Comparison of ENCODE assay signal across 8 mouse cellular contexts in the genomic region with DNA sequence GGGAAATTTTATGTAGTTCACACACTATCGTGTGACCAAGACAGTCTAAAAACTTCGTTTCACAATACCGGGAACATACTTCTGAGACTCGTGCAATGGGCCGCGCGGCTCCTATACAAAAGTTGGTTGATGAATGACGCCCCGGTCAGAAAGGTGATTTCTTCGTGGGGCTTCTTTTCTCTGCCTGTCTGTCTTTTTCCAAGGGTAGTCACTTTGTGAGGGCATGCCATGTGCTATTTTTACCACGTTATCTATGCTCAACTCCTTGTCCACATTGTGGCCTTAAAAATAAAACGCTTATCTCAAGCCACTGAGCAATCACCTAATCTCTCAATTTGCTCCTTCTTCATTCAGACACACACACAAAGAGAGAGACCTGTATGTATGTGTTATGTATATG. TPM values are rescaled to one million over a fixed set of nuclear protein-coding genes. Genes with fewer than 3 reads are reported as not detected.
DNase-seq lines count a peak whose midpoint lies in the region; ATAC-seq and TF ChIP-seq lines count a peak whose summit lies in the region.

No protein-coding gene starts in this region.

- 16% methylated on average over 12 of the region's 12 CpGs for WGBS in hindbrain, embryonic 12.5 days
- 32% methylated on average over 12 of the region's 12 CpGs for WGBS in midbrain, embryonic 10.5 days

- H3K4me1 ChIP-seq in embryonic fibroblast, embryonic 13.5 days (ENCODE audit: control insufficient read depth, insufficient read depth, low read length), result 0 out of 2 replicates have a peak, but pooled peaks cover 2% of the 10 kb centered on the region
- peaks cover 31% of the 10 kb centered on the region for H3K4me1 ChIP-seq in hindbrain, embryonic 12.5 days
- H3K4me1 ChIP-seq in midbrain, embryonic 10.5 days, result peaks cover 42% of the 10 kb centered on the region

- ATAC-seq in hindbrain, embryonic 12.5 days (ENCODE audit: low FRiP score), result no peak

- peak overlapping the region; percentile 69 for H3K4me3 ChIP-seq in embryonic fibroblast, embryonic 13.5 days (ENCODE audit: insufficient read depth, low read length)
- peak overlapping the region; percentile 56 for H3K4me3 ChIP-seq in hindbrain, embryonic 12.5 days
- H3K4me3 ChIP-seq in midbrain, embryonic 10.5 days, result peak overlapping the region; percentile 70

- peak overlapping the region; percentile 69; the same call in 1 of the 2 replicates for H3K9ac ChIP-seq in hindbrain, embryonic 12.5 days

- no peak for TF ChIP-seq CTCF in embryonic fibroblast, embryonic 13.5 days (IDR thresholded peaks at IDR 0.05; ENCODE audit: borderline replicate concordance, insufficient read depth, low read length)

- no peaks in the 10 kb centered on the region for H3K36me3 ChIP-seq in hindbrain, embryonic 12.5 days
- no peaks in the 10 kb centered on the region for H3K36me3 ChIP-seq in midbrain, embryonic 10.5 days

- H3K27ac ChIP-seq in embryonic fibroblast, embryonic 13.5 days (ENCODE audit: insufficient read depth, low read length), result peak overlapping the region; percentile 78
- no peak overlapping the region for H3K27ac ChIP-seq in hindbrain, embryonic 12.5 days
- no peak overlapping the region for H3K27ac ChIP-seq in midbrain, embryonic 10.5 days (replicated peaks)

- intact Hi-C loops in gastrocnemius, postnatal 14 days (cut with DNase I; ENCODE audit: low total_unique reads), result loop anchor here (10.0 kb wide), 1 partner anchor 50 kb away; no protein-coding TSS in a partner anchor

- DNase-seq in embryo, embryonic 10 days (ENCODE audit: low spot score), result peak; percentile 32
- no peak for DNase-seq in embryo, embryonic 9.5 days (ENCODE audit: extremely low spot score)
- no peak for DNase-seq in midbrain, embryonic 10.5 days (ENCODE audit: low spot score)
- DNase-seq in thymus, postnatal 0 days (ENCODE audit: low spot score), result no peak
- no peak for DNase-seq in B cell, adult 2 months
- DNase-seq in gastrocnemius, postnatal 14 days, result no peak

- H3K9me3 ChIP-seq in hindbrain, embryonic 12.5 days (replicated peaks), result no peaks in the 10 kb centered on the region
- H3K9me3 ChIP-seq in midbrain, embryonic 10.5 days (replicated peaks), result no peaks in the 10 kb centered on the region

- peaks cover 35% of the 10 kb centered on the region for H3K27me3 ChIP-seq in hindbrain, embryonic 12.5 days
- peaks cover 72% of the 10 kb centered on the region for H3K27me3 ChIP-seq in midbrain, embryonic 10.5 days (ENCODE audit: low read depth, poor library complexity, severe bottlenecking)

- H3K4me2 ChIP-seq in hindbrain, embryonic 12.5 days (replicated peaks), result peak overlapping the region; percentile 96

- peak; percentile 8; the same call in 1 of the 2 replicates for TF ChIP-seq POLR2A in embryonic fibroblast, embryonic 13.5 days (IDR thresholded peaks at IDR 0.05; ENCODE audit: low read depth, low read length)

RNA-seq across cellular contexts. Expression of a gene that starts 1.3 kb away (rescaled TPM):
- polyA plus RNA-seq in embryonic fibroblast, embryonic 13.5 days (2011; ENCODE audit: insufficient read length, low read depth, missing spikeins), result 144 and 152 TPM in 2 replicates
- polyA plus RNA-seq in hindbrain, embryonic 12.5 days (2016; fragmentation: Nextera tagmentation; extraction: Ambion mirVana), result 5.4 and 12.0 TPM in 2 replicates
- polyA plus RNA-seq in midbrain, embryonic 10.5 days (2016; fragmentation: Nextera tagmentation; extraction: Ambion mirVana), result 3.0 and 4.5 TPM in 2 replicates
- 0.59 and 1.2 TPM in 2 replicates for polyA plus RNA-seq in thymus, postnatal 0 days (2015; fragmentation: Nextera tagmentation; extraction: Ambion mirVana)
- 100 to 1,000 TPM; 323 to 367 TPM for total RNA-seq in gastrocnemius, postnatal 14 days (2021)

RNA-seq across cellular contexts. Expression of a gene that starts 54.6 kb away (rescaled TPM):
- polyA plus RNA-seq in embryonic fibroblast, embryonic 13.5 days (2011; ENCODE audit: insufficient read length, low read depth, missing spikeins), result 138 and 142 TPM in 2 replicates
- polyA plus RNA-seq in hindbrain, embryonic 12.5 days (2016; fragmentation: Nextera tagmentation; extraction: Ambion mirVana), result 359 and 362 TPM in 2 replicates
- 411 and 422 TPM in 2 replicates for polyA plus RNA-seq in midbrain, embryonic 10.5 days (2016; fragmentation: Nextera tagmentation; extraction: Ambion mirVana)
- polyA plus RNA-seq in thymus, postnatal 0 days (2015; fragmentation: Nextera tagmentation; extraction: Ambion mirVana), result 234 and 249 TPM in 2 replicates
- total RNA-seq in gastrocnemius, postnatal 14 days (2021), result 10 to 100 TPM; 31.5 to 35.2 TPM

RNA-seq across cellular contexts. Expression of a gene that starts 54.7 kb away (rescaled TPM):
- 94.2 and 127 TPM in 2 replicates for polyA plus RNA-seq in embryonic fibroblast, embryonic 13.5 days (2011; ENCODE audit: insufficient read length, low read depth, missing spikeins)
- 32.3 and 32.9 TPM in 2 replicates for polyA plus RNA-seq in hindbrain, embryonic 12.5 days (2016; fragmentation: Nextera tagmentation; extraction: Ambion mirVana)
- polyA plus RNA-seq in midbrain, embryonic 10.5 days (2016; fragmentation: Nextera tagmentation; extraction: Ambion mirVana), result 20.1 and 22.6 TPM in 2 replicates
- polyA plus RNA-seq in thymus, postnatal 0 days (2015; fragmentation: Nextera tagmentation; extraction: Ambion mirVana), result 35.3 and 37.0 TPM in 2 replicates
- total RNA-seq in gastrocnemius, postnatal 14 days (2021), result 10 to 100 TPM; 45.4 to 48.2 TPM

Comparison
In these comparisons a context has a peak if more than half of its experiments do, and no peak if none do; other contexts are left out.
1. RNA of a gene that starts 1.3 kb away (polyA plus RNA-seq): 144 to 152 TPM in embryonic fibroblast, embryonic 13.5 days; 5.4 to 12.0 TPM in hindbrain, embryonic 12.5 days, 3.0 to 4.5 TPM in midbrain, embryonic 10.5 days and 0.59 to 1.2 TPM in thymus, postnatal 0 days; every median in the first group is over 10 times any median in the second.
2. Peak in every context shown above with its lines, with median percentiles within 50 percentile points of each other: H3K4me3 ChIP-seq.